Mouse (Mus musculus): ENCODE measurements around the gene Neu1. TPM values are rescaled to one million over a fixed set of nuclear protein-coding genes. Genes with fewer than 3 reads are reported as not detected.

The Neu1 gene
- total RNA-seq (2014; fragmentation: Nextera tagmentation) = 11.6 and 12.6 TPM in 2 replicates
- total RNA-seq (2017) = 17.2 and 19.7 TPM in 2 replicates
- 9.2 and 12.0 TPM in 2 replicates for polyA plus RNA-seq (2012)

DNA sequence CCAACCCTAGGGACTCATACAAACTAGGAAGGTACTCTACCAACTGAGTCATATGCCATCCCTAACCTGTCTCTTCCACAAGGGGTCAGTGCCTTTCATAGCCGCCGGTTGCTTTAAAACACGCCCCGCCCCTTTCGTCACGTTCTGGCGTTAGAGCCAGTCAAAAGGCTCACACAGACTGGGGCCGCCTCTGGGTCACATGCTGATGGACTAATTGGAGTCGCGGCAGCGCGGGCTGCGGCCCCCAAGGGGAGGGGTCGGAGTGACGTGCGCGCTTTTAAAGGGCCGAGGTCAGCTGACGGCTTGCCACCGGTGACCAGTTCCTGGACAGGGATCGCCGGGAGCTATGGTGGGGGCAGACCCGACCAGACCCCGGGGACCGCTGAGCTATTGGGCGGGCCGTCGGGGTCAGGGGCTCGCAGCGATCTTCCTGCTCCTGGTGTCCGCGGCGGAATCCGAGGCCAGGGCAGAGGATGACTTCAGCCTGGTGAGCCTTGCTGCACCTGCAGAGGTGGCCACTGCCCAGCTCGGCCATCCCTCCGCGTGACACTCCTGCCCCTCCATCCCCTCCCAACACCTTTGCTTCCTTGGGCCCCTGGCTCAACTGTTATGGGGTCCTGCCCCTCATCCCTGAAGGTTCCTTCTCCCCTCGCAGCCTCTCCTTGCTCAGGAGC, at the start of gene Neu1:
Neu1 (plus strand) TSS at position 193 of the 674 bp plus-strand sequence.
- Histone ChIP-seq H3K4me1 (ENCODE audit: insufficient read depth, low read depth, low read length) (peaks cover 30% of the 10 kb centered on the region), H3K36me3 (replicated peaks) (peaks cover 36% of the 10 kb centered on the region), H3K27me3 (ENCODE audit: insufficient read depth, low read length) (peaks cover 10% of the 10 kb centered on the region; the same call in 1 of the 2 replicates), H3K4me3 (ENCODE audit: low read depth, low read length) (peak within 1 kb of the TSS; percentile 94), H3K9me3 (replicated peaks) (no peaks in the 10 kb centered on the region)
- DNase-seq (ENCODE audit: low spot score) = peak; percentile 92
- TF ChIP-seq CTCF (IDR thresholded peaks at IDR 0.05; ENCODE audit: low read depth, low read length) (no peak; the same call in 1 of the 2 replicates), GATA2 (IDR thresholded peaks at IDR 0.05; ENCODE audit: borderline replicate concordance, low read depth, low read length) (no peak), TAL1 (conservative IDR thresholded peaks at IDR 0.05; ENCODE audit: low read depth, low read length) (no peak), POLR2AphosphoS5 (IDR thresholded peaks at IDR 0.05; ENCODE audit: insufficient replicate concordance, low read depth, low read length) (no peak), GATA1 (IDR thresholded peaks at IDR 0.05; ENCODE audit: borderline replicate concordance, low read length) (no peak)
- peak; percentile 92 for ATAC-seq (ENCODE audit: extremely low read depth, insufficient number of reproducible peaks, low FRiP score, poor library complexity, severe bottlenecking)

DNA sequence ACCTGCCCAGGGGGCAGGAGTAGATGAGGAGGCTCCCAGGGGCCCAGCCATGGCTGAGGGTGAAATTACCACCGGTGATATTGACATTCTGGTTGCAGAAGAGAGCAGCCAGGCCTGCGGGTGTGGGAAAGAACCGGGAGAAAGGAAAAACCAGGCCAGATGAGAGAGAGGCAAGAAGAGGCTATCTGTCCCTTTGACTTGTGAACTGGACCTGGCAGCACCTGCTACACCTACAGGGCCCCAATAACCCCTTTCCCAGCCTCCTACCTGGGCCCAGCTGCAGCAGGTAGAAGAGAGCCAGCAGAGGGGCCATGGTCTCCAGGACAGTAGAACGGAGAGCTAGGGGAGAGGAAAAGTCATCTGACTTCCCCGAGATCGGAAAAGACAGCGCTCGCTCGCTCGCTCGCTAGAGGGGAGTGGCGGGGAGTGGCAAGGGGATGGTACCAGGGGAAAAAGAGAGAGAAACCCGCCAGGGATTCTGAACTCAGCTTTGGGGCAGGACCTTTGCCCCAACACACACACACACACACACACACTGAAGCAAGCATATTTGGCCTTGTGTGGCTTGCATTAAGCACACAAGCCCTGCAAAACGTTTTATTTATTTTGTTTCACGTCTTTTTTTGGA, 49.3 kb upstream of the Neu1 start, which contains the start of gene Gm20547:
Gm20547 (minus strand) TSS at position 360 of the 628 bp plus-strand sequence.
- Histone ChIP-seq H3K9me3 (replicated peaks) (no peaks in the 10 kb centered on the region), H3K4me3 (ENCODE audit: low read depth, low read length) (no peak within 1 kb of the TSS), H3K36me3 (replicated peaks) (no peaks in the 10 kb centered on the region), H3K4me1 (ENCODE audit: insufficient read depth, low read depth, low read length) (peaks cover 55% of the 10 kb centered on the region), H3K27me3 (ENCODE audit: insufficient read depth, low read length) (peaks cover 5% of the 10 kb centered on the region)
- TF ChIP-seq GATA2 (IDR thresholded peaks at IDR 0.05; ENCODE audit: borderline replicate concordance, low read depth, low read length) (no peak), GATA1 (IDR thresholded peaks at IDR 0.05; ENCODE audit: borderline replicate concordance, low read length) (no peak), POLR2AphosphoS5 (IDR thresholded peaks at IDR 0.05; ENCODE audit: insufficient replicate concordance, low read depth, low read length) (no peak), TAL1 (conservative IDR thresholded peaks at IDR 0.05; ENCODE audit: low read depth, low read length) (no peak), CTCF (IDR thresholded peaks at IDR 0.05; ENCODE audit: low read depth, low read length) (no peak)
- ATAC-seq (ENCODE audit: extremely low read depth, insufficient number of reproducible peaks, low FRiP score, poor library complexity, severe bottlenecking) (no peak), DNase-seq (ENCODE audit: low spot score) (no peak)

DNA sequence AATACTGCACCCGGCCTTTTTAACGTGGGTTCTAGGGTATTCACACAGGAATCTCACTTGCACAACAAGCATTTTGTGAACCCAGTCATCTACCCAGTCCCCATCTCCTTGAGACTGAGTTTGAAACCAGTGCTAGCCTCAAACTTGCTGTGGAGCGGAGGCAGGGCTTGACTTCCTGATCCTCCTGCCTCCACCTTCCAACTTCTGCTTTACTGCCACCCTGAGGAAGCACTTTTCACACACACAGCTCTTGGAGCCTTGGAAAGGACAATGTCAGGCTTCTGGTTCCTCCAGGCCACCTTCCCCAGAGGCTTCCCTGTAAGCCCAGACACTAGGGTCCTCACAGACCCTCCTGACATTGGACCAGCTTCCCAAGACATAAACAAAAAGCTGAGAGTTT, 47.7 kb upstream of the Neu1 start:
- Histone ChIP-seq H3K9me3 (replicated peaks) (no peaks in the 10 kb centered on the region), H3K27me3 (ENCODE audit: insufficient read depth, low read length) (no peaks in the 10 kb centered on the region; the same call in 1 of the 2 replicates), H3K36me3 (replicated peaks) (no peaks in the 10 kb centered on the region), H3K4me1 (ENCODE audit: insufficient read depth, low read depth, low read length) (peaks cover 69% of the 10 kb centered on the region), H3K4me3 (ENCODE audit: low read depth, low read length) (no peak overlapping the region)
- no peak for ATAC-seq (ENCODE audit: extremely low read depth, insufficient number of reproducible peaks, low FRiP score, poor library complexity, severe bottlenecking)
- no peak for TF ChIP-seq POLR2AphosphoS5 (IDR thresholded peaks at IDR 0.05; ENCODE audit: insufficient replicate concordance, low read depth, low read length)
- no peak for TF ChIP-seq TAL1 (conservative IDR thresholded peaks at IDR 0.05; ENCODE audit: low read depth, low read length)
- no peak for TF ChIP-seq CTCF (IDR thresholded peaks at IDR 0.05; ENCODE audit: low read depth, low read length)
- TF ChIP-seq GATA2 (IDR thresholded peaks at IDR 0.05; ENCODE audit: borderline replicate concordance, low read depth, low read length) = no peak
- TF ChIP-seq GATA1 (IDR thresholded peaks at IDR 0.05; ENCODE audit: borderline replicate concordance, low read length) = no peak
- DNase-seq (ENCODE audit: low spot score) = no peak

DNA sequence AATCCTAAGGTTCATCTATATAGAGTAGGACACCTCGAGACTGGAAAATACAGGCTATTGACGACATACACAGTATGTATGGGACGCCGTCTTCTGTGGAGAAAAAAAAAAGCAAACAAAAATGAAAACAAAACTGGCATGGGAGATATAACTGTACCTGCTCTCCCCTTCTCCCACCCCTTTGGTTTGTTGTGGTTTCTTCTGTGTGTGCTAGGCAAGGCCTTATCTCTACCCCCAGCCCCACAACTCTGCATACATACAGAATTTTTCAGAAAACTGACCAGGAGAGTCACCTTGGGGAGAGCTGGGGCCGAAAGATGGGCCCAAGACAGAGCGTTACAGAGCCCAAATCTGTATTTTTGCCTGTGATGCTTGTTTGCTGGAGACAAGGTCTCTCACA, 46.3 kb upstream of the Neu1 start:
- Histone ChIP-seq H3K9me3 (replicated peaks) (no peaks in the 10 kb centered on the region), H3K4me1 (ENCODE audit: insufficient read depth, low read depth, low read length) (peaks cover 72% of the 10 kb centered on the region), H3K27me3 (ENCODE audit: insufficient read depth, low read length) (no peaks in the 10 kb centered on the region; the same call in 1 of the 2 replicates), H3K36me3 (replicated peaks) (no peaks in the 10 kb centered on the region), H3K4me3 (ENCODE audit: low read depth, low read length) (peak overlapping the region; percentile 24; the same call in 1 of the 2 replicates)
- no peak for DNase-seq (ENCODE audit: low spot score)
- peak; percentile 22; the same call in 1 of the 2 replicates for ATAC-seq (ENCODE audit: extremely low read depth, insufficient number of reproducible peaks, low FRiP score, poor library complexity, severe bottlenecking)
- TF ChIP-seq TAL1 (conservative IDR thresholded peaks at IDR 0.05; ENCODE audit: low read depth, low read length) (peak; percentile 63), GATA2 (IDR thresholded peaks at IDR 0.05; ENCODE audit: borderline replicate concordance, low read depth, low read length) (no peak), GATA1 (IDR thresholded peaks at IDR 0.05; ENCODE audit: borderline replicate concordance, low read length) (no peak), CTCF (IDR thresholded peaks at IDR 0.05; ENCODE audit: low read depth, low read length) (no peak)

DNA sequence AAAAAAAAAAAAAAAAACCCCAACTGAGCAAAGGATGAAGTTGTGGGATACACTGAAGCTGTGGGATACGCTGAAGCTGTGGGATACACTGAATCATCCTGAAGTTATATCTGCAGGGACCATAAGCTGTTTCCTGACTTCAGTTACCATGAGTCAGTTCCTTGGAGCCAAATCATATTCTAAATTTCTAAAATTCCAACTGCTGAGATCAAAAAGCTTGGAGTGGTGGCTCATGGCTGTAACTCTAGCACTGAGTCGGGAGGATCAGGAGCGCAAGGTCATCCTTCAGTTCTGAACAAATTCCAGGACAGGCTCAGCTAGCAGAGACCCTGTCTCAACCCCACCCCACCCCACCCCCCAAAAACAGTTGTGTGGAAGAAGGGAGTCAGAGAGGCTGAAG, 45.4 kb upstream of the Neu1 start:
- DNase-seq (ENCODE audit: low spot score) (no peak), ATAC-seq (ENCODE audit: extremely low read depth, insufficient number of reproducible peaks, low FRiP score, poor library complexity, severe bottlenecking) (no peak)
- TF ChIP-seq GATA2 (IDR thresholded peaks at IDR 0.05; ENCODE audit: borderline replicate concordance, low read depth, low read length) (no peak), POLR2AphosphoS5 (IDR thresholded peaks at IDR 0.05; ENCODE audit: insufficient replicate concordance, low read depth, low read length) (no peak), GATA1 (IDR thresholded peaks at IDR 0.05; ENCODE audit: borderline replicate concordance, low read length) (no peak), TAL1 (conservative IDR thresholded peaks at IDR 0.05; ENCODE audit: low read depth, low read length) (no peak), CTCF (IDR thresholded peaks at IDR 0.05; ENCODE audit: low read depth, low read length) (no peak)
- Histone ChIP-seq H3K36me3 (replicated peaks) (no peaks in the 10 kb centered on the region), H3K27me3 (ENCODE audit: insufficient read depth, low read length) (no peaks in the 10 kb centered on the region; the same call in 1 of the 2 replicates), H3K4me1 (ENCODE audit: insufficient read depth, low read depth, low read length) (peaks cover 76% of the 10 kb centered on the region), H3K4me3 (ENCODE audit: low read depth, low read length) (no peak overlapping the region), H3K9me3 (replicated peaks) (no peaks in the 10 kb centered on the region)

DNA sequence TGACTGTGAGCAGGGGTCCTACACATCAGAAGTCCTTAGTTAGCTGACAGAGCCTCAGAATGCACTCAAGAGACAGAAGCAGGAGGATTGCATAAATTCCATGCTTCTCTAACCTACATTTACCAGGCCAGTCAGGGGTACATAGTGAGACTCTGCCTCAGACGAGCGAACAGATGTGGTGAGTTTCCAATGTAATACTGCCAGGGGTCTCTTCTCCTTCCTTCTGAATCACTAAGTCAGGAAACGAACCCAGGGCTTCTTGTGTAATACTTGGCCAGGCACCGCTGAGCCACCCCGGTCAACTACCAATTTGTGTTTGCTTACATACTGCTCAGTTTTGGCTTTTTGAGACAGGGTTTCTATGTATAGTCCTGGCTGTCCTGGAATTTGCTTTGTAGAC, 43.1 kb upstream of the Neu1 start:
- no peak for DNase-seq (ENCODE audit: low spot score)
- ATAC-seq (ENCODE audit: extremely low read depth, insufficient number of reproducible peaks, low FRiP score, poor library complexity, severe bottlenecking) = no peak

More for the DNA sequence above, 43.1 kb upstream of the Neu1 start:
- no peaks in the 10 kb centered on the region for H3K27me3 ChIP-seq (ENCODE audit: insufficient read depth, low read length)
- peaks cover 70% of the 10 kb centered on the region for H3K4me1 ChIP-seq (ENCODE audit: insufficient read depth, low read depth, low read length)
- TF ChIP-seq CTCF (IDR thresholded peaks at IDR 0.05; ENCODE audit: low read depth, low read length) = no peak
- TF ChIP-seq TAL1 (conservative IDR thresholded peaks at IDR 0.05; ENCODE audit: low read depth, low read length) = no peak
- TF ChIP-seq POLR2AphosphoS5 (IDR thresholded peaks at IDR 0.05; ENCODE audit: insufficient replicate concordance, low read depth, low read length) = no peak
- no peak for TF ChIP-seq GATA1 (IDR thresholded peaks at IDR 0.05; ENCODE audit: borderline replicate concordance, low read length)
- TF ChIP-seq GATA2 (IDR thresholded peaks at IDR 0.05; ENCODE audit: borderline replicate concordance, low read depth, low read length) = no peak
- H3K4me3 ChIP-seq (ENCODE audit: low read depth, low read length) = no peak overlapping the region; the same call in 1 of the 2 replicates
- H3K36me3 ChIP-seq (replicated peaks) = no peaks in the 10 kb centered on the region
- H3K9me3 ChIP-seq (replicated peaks) = no peaks in the 10 kb centered on the region
